28 mouse cellular contexts compared by ENCODE assay signal in genomic region chr10:31272738-31273137, GRCm38 (mm10). TPM values are rescaled to one million over a fixed set of nuclear protein-coding genes. Genes with fewer than 3 reads are reported as not detected.
DNase-seq lines count a peak whose midpoint lies in the region; ATAC-seq and TF ChIP-seq lines count a peak whose summit lies in the region.
"Had no signal": no experiment of that assay in that cellular context is flagged by ENCODE, and none has a peak within 500 bp of the region (broad histone marks: within the 10 kb centered on the region; RNA-seq: fewer than 3 reads in every experiment).

No protein-coding gene starts in this region.

- no peak for TF ChIP-seq CTCF in heart, postnatal 0 days (IDR thresholded peaks at IDR 0.05; ENCODE audit: low read depth)

- no peaks in the 10 kb centered on the region for H3K36me3 ChIP-seq in heart, embryonic 11.5 days (ENCODE audit: control insufficient read depth, insufficient read depth, low read length)
- no peaks in the 10 kb centered on the region for H3K36me3 ChIP-seq in heart, embryonic 14.5 days (ENCODE audit: control insufficient read depth, insufficient read depth, low read length)
- H3K36me3 ChIP-seq in heart, postnatal 0 days (replicated peaks; ENCODE audit: control insufficient read depth, insufficient read depth, low read length), result no peaks in the 10 kb centered on the region
- no peaks in the 10 kb centered on the region for H3K36me3 ChIP-seq in neural tube, embryonic 13.5 days
- no peaks in the 10 kb centered on the region for H3K36me3 ChIP-seq in neural tube, embryonic 15.5 days
- H3K36me3 ChIP-seq: forebrain, embryonic 10.5 days; G1E had no signal

- DNase-seq in heart, adult 8-10 months (ENCODE audit: low spot score), result no peak
- DNase-seq in heart, postnatal 25 days (ENCODE audit: low spot score), result no peak
- peak; percentile 69 for DNase-seq in heart, postnatal 0 days (ENCODE audit: low spot score)
- no peak for DNase-seq in heart, adult 11 months
- DNase-seq: adrenal gland, postnatal 10 days; adrenal gland, postnatal 36 days; B cell, adult 2 months; cerebellum, adult 18-20 months; cerebellum, adult 9-10 months; cerebellum, postnatal 14 days; gastrocnemius, postnatal 10 days; gastrocnemius, postnatal 36 days; kidney, adult 18-20 months; kidney, adult 9 months had no signal

- no peaks in the 10 kb centered on the region for H3K27me3 ChIP-seq in heart, embryonic 11.5 days (ENCODE audit: control insufficient read depth, insufficient read depth, low read length)
- no peaks in the 10 kb centered on the region for H3K27me3 ChIP-seq in heart, embryonic 14.5 days (ENCODE audit: control insufficient read depth, insufficient read depth, low read length)
- H3K27me3 ChIP-seq in heart, postnatal 0 days (ENCODE audit: control insufficient read depth, insufficient read depth, low read length), result no peaks in the 10 kb centered on the region
- H3K27me3 ChIP-seq in neural tube, embryonic 13.5 days, result no peaks in the 10 kb centered on the region
- no peaks in the 10 kb centered on the region for H3K27me3 ChIP-seq in neural tube, embryonic 15.5 days (replicated peaks)
- H3K27me3 ChIP-seq: CH12.LX; forebrain, embryonic 13.5 days had no signal

- WGBS in heart, embryonic 11.5 days (ENCODE audit: insufficient replicate concordance), result 25% methylated on average over 2 of the region's 2 CpGs
- 22% methylated on average over 2 of the region's 2 CpGs for whole genome bisulfite sequencing in heart, embryonic 14.5 days
- WGBS in heart, postnatal 0 days, result 21% methylated on average over 2 of the region's 2 CpGs
- WGBS in neural tube, embryonic 13.5 days, result 76% methylated on average over 2 of the region's 2 CpGs
- 72% methylated on average over 2 of the region's 2 CpGs for WGBS in neural tube, embryonic 15.5 days

- ATAC-seq in heart, embryonic 11.5 days (replicated peaks; ENCODE audit: insufficient number of reproducible peaks, low FRiP score, low TSS enrichment), result no peak
- peak; percentile 66; the same call in 1 of the 2 replicates for ATAC-seq in heart, embryonic 14.5 days (ENCODE audit: insufficient number of reproducible peaks, insufficient read depth, low FRiP score, low read depth)
- ATAC-seq in heart, postnatal 0 days (ENCODE audit: insufficient read depth, low read depth), result peak; percentile 81
- ATAC-seq in neural tube, embryonic 13.5 days (ENCODE audit: low read depth), result no peak
- ATAC-seq in neural tube, embryonic 15.5 days (ENCODE audit: low FRiP score), result no peak
- ATAC-seq: forebrain, embryonic 16.5 days; hindbrain, postnatal 0 days; inflammation-experienced regulatory T-cells, adult 6 months; intestine, embryonic 16.5 days; Patski had no signal

- intact Hi-C loops in heart, postnatal 25 days (cut with DNase I), result no loop called here

- no peak for TF ChIP-seq EP300 in heart, postnatal 0 days (IDR thresholded peaks at IDR 0.05; ENCODE audit: low read depth)

- peaks cover 8% of the 10 kb centered on the region; the same call in 1 of the 2 replicates for H3K4me1 ChIP-seq in heart, embryonic 11.5 days (ENCODE audit: control insufficient read depth, insufficient read depth, low read length)
- H3K4me1 ChIP-seq in heart, embryonic 14.5 days (ENCODE audit: control insufficient read depth in 2 of 2, insufficient read depth in 2 of 2, low read length in 2 of 2), result peaks cover 0 to 16% of the 10 kb centered on the region in 2 experiments; a peak in 3 of 4 replicates
- H3K4me1 ChIP-seq in heart, postnatal 0 days (ENCODE audit: control insufficient read depth, insufficient read depth), result peaks cover 10% of the 10 kb centered on the region; the same call in 1 of the 2 replicates
- no peaks in the 10 kb centered on the region for H3K4me1 ChIP-seq in neural tube, embryonic 13.5 days (replicated peaks)
- H3K4me1 ChIP-seq in neural tube, embryonic 15.5 days, result no peaks in the 10 kb centered on the region
- H3K4me1 ChIP-seq: forebrain, embryonic 10.5 days had no signal

- no peaks in the 10 kb centered on the region for H3K9me3 ChIP-seq in heart, embryonic 11.5 days (replicated peaks; ENCODE audit: control insufficient read depth, low read length)
- H3K9me3 ChIP-seq in heart, embryonic 14.5 days (ENCODE audit: control insufficient read depth, low read length), result no peaks in the 10 kb centered on the region
- no peaks in the 10 kb centered on the region for H3K9me3 ChIP-seq in heart, postnatal 0 days (replicated peaks; ENCODE audit: control insufficient read depth, low read length)
- no peaks in the 10 kb centered on the region for H3K9me3 ChIP-seq in neural tube, embryonic 13.5 days
- no peaks in the 10 kb centered on the region for H3K9me3 ChIP-seq in neural tube, embryonic 15.5 days (replicated peaks)
- H3K9me3 ChIP-seq: forebrain, embryonic 10.5 days; forebrain, embryonic 13.5 days; G1E had no signal

- H3K27ac ChIP-seq in heart, embryonic 11.5 days (ENCODE audit: low read depth, low read length), result peak overlapping the region; percentile 77
- peak overlapping the region; percentile 89 to 90 for H3K27ac ChIP-seq in heart, embryonic 14.5 days (replicated peaks in 1 of 2; ENCODE audit: control insufficient read depth in 1 of 2, insufficient read depth in 1 of 2, low read depth in 2 of 2, low read length in 2 of 2)
- H3K27ac ChIP-seq in heart, postnatal 0 days (ENCODE audit: low read depth), result peak overlapping the region; percentile 90
- 0 out of 2 replicates have a peak overlapping the region, but pooled peaks have one; percentile 18 for H3K27ac ChIP-seq in neural tube, embryonic 13.5 days (replicated peaks)
- H3K27ac ChIP-seq in neural tube, embryonic 15.5 days (replicated peaks), result no peak overlapping the region
- H3K27ac ChIP-seq: forebrain, embryonic 10.5 days; forebrain, embryonic 13.5 days; hindbrain, embryonic 14.5 days; hindbrain, postnatal 0 days had no signal

- no peak overlapping the region for H3K4me3 ChIP-seq in heart, embryonic 11.5 days (ENCODE audit: low read depth, low read length)
- H3K4me3 ChIP-seq in heart, embryonic 14.5 days (ENCODE audit: control insufficient read depth in 1 of 2, insufficient read depth in 1 of 2, low read depth in 1 of 2, low read length in 2 of 2), result no peak overlapping the region
- H3K4me3 ChIP-seq in heart, postnatal 0 days (ENCODE audit: low read depth, low read length), result no peak overlapping the region
- no peak overlapping the region for H3K4me3 ChIP-seq in neural tube, embryonic 13.5 days
- no peak overlapping the region for H3K4me3 ChIP-seq in neural tube, embryonic 15.5 days (replicated peaks)
- H3K4me3 ChIP-seq: forebrain, embryonic 10.5 days; forebrain, embryonic 13.5 days had no signal

- H3K4me2 ChIP-seq in heart, embryonic 11.5 days, result no peak overlapping the region
- peak overlapping the region; percentile 30; the same call in 1 of the 2 replicates for H3K4me2 ChIP-seq in heart, embryonic 14.5 days (ENCODE audit: low read length)
- H3K4me2 ChIP-seq in heart, postnatal 0 days (ENCODE audit: low read depth, low read length), result no peak overlapping the region
- H3K4me2 ChIP-seq in neural tube, embryonic 13.5 days, result no peak overlapping the region
- no peak overlapping the region for H3K4me2 ChIP-seq in neural tube, embryonic 15.5 days
- H3K4me2 ChIP-seq: forebrain, embryonic 13.5 days; hindbrain, embryonic 14.5 days had no signal

- no peak overlapping the region for H3K9ac ChIP-seq in heart, embryonic 11.5 days (ENCODE audit: low read depth, low read length)
- no peak overlapping the region for H3K9ac ChIP-seq in heart, embryonic 14.5 days (ENCODE audit: low read length)
- H3K9ac ChIP-seq in heart, postnatal 0 days (replicated peaks; ENCODE audit: low read depth, low read length), result no peak overlapping the region
- no peak overlapping the region for H3K9ac ChIP-seq in neural tube, embryonic 13.5 days
- no peak overlapping the region for H3K9ac ChIP-seq in neural tube, embryonic 15.5 days (replicated peaks)
- H3K9ac ChIP-seq: forebrain, embryonic 13.5 days; hindbrain, embryonic 14.5 days had no signal

RNA-seq across cellular contexts. Expression of gene Hddc2, which starts 40.4 kb away (rescaled TPM):
- polyA plus RNA-seq in heart, embryonic 11.5 days (2014; fragmentation: Nextera tagmentation; extraction: Ambion mirVana), result 55.4 and 57.0 TPM in 2 replicates
- total RNA-seq in heart, adult 8-10 months (2022), result 1 to 10 TPM; 5.8 to 7.8 (median 6.6) TPM
- 52.4 and 55.4 TPM in 2 replicates for polyA plus RNA-seq in heart, embryonic 14.5 days (2014; fragmentation: Nextera tagmentation; extraction: Ambion mirVana)
- total RNA-seq in heart, postnatal 25 days (2021), result 1 to 10 TPM; 7.7 to 8.1 TPM
- total RNA-seq in heart, postnatal 0 days (2014; rRNA removed; ENCODE audit: low replicate concordance), result 20.8 and 46.8 TPM in 2 replicates
- polyA plus RNA-seq in heart, postnatal 0 days (2015; fragmentation: Nextera tagmentation; extraction: Ambion mirVana), result 51.8 and 56.9 TPM in 2 replicates
- polyA plus RNA-seq in neural tube, embryonic 13.5 days (2015; fragmentation: Nextera tagmentation; extraction: Ambion mirVana), result 54.3 and 54.5 TPM in 2 replicates
- polyA plus RNA-seq in neural tube, embryonic 15.5 days (2015; fragmentation: Nextera tagmentation; extraction: Ambion mirVana), result 66.0 and 66.9 TPM in 2 replicates

Comparison
In these comparisons a context has a peak if more than half of its experiments do, and no peak if none do; other contexts are left out.
1. ATAC-seq: peak in heart, embryonic 14.5 days (single experiment) and heart, postnatal 0 days (single experiment); none in heart, embryonic 11.5 days (single experiment), neural tube, embryonic 13.5 days (single experiment) and neural tube, embryonic 15.5 days (single experiment).